Mouse (Mus musculus) left cerebral cortex, postnatal 10 days (tissue): ENCODE results near the gene Snx9. TPM values are rescaled to one million over a fixed set of nuclear protein-coding genes. Genes with fewer than 3 reads are reported as not detected.
A peak's percentile ranks its signal among the peaks of the same experiment; 100 is the strongest.

ENCODE experiments used
- DNase-seq, 2 experiments: peaks; one replicate each; pipeline ENCODE4 v3.0.0; 2021 to 2022; ENCODE audit warnings: low spot score in 2 of 2, mixed read lengths in 1 of 2; ENCODE audit errors: extremely low spot score in 1 of 2
- intact Hi-C: fragments of 180-260 bp; cut with DNase I; formaldehyde crosslinking; loops from one replicate; pipeline ENCODE4 v1.15.1; 2025
- total RNA-seq, 2 experiments: library from RNA; stranded (reverse); gene quantifications; 2 replicates each; pipeline ENCODE4 v1.2.3; 2021

Gene Snx9
- total RNA-seq, 2 experiments from 2014 or later, result 10.0 to 10.9 TPM

GRCm38 (mm10) chr17:5834798-5835328 lies 6.3 kb upstream of the Snx9 start:
- intact Hi-C loops, result no loop called here
- no peak for DNase-seq

DNA sequence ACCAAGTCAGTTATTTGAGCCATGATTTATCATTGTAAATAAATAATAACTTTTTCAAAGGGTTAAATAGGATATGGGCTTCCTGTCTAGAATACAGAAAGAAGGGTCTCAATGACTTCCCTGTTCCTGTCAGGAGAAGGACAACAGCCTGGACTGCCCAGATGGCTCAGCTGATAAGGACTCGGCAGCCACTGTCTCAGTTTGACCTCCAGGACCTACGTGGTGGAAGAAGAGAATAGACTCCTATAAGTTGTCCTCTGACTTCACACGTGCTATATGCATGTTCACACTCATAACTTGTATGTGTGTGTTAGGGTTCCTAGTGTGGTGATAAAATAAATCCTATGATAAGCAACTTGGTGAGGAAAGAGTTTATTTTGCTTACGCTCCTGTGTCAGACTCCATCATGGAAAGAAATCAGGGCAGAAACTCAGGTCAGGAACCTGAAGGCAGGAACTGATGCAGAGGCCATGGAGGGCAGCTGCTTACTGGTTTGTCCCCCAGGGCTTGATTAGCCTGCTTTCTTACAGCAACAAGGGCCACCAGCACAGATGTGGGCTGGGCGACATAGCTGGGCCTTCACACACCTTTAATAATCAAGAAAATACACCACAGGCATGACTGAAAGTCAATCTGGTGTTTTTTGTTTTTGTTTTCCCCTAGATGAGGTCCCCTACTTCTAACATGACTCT lies 1.4 kb upstream of the Snx9 start:
- DNase-seq, result no peak
- intact Hi-C loops, result loop anchor here (5.0 kb wide), 1 partner anchor 42 kb away; no protein-coding TSS in a partner anchor

DNA sequence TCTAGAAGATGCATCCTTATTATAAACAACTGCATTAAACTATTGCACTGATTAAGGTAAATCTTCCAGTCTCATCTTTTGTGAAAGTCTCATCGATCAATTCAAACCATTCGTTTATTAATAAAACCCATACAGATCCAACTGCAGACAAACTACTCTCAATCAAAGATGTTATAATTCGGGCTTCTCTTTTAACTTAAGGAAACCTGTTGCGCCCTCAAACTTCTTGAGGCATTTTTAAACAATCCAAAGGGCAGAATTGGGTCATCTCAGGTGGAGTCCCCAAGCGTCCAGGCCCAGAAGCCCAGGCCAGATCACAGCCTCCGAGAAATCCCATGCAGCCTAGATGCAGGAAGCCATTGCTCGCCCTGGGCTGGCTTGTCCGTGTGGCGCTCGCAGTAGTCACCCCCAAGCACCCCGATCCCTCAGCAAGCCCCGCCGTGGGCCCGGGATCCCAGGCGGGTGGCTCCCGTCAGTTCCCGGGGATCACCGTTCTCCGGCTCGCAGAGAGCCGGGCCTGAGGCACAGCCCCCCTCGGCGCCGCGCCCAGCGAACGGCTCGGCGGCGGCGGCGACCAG lies 490 bp upstream of the Snx9 start:
- no peak for DNase-seq
- intact Hi-C loops, result loop anchor here (5.0 kb wide), 1 partner anchor 43 kb away; no protein-coding TSS in a partner anchor

DNA sequence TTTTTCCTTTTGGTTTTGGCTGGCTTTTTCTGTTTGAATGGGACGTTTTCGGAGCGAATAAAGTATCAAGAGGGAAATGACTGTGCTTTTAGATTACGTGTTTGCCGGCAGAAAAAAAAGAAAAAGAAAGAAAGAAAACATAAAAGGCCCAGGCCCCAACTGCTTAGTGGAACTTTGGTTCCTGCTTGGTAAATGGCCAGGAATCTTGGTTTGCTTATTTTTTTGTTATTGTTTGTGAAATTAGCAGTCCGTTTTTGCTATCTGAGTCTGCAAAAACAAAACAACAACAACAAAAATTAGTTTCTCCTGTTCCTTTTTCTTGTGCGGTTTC lies 779 bp downstream of the Snx9 start:
- DNase-seq, result no peak
- intact Hi-C loops, result loop anchor here (5.0 kb wide), 1 partner anchor 45 kb away; no protein-coding TSS in a partner anchor

- intact Hi-C loops, result loop anchor here (5.0 kb wide), 1 partner anchor 46 kb away; no protein-coding TSS in a partner anchor
- no peak for DNase-seq
Measured at GRCm38 (mm10) chr17:5842988-5843640, 2.0 kb downstream of the Snx9 start.

DNA sequence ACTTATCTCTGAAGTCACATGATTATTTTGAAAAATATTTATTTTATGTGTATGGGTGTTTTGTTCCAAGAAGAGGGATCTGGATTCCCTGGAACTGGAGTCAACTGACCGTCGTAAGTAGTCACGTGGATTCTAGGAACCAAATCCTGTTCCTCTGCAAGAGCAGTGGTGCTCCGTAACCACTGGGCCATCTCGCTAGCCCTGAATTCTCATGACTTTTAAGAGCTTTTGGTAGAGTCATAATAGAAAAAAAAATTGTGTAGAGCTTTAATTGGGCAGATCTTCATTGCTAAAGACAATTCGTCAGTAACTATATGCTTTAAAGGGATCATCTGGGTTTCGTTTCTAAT lies 2.5 kb downstream of the Snx9 start:
- intact Hi-C loops, result loop anchor here (5.0 kb wide), 1 partner anchor 46 kb away; no protein-coding TSS in a partner anchor
- DNase-seq, result no peak

DNA sequence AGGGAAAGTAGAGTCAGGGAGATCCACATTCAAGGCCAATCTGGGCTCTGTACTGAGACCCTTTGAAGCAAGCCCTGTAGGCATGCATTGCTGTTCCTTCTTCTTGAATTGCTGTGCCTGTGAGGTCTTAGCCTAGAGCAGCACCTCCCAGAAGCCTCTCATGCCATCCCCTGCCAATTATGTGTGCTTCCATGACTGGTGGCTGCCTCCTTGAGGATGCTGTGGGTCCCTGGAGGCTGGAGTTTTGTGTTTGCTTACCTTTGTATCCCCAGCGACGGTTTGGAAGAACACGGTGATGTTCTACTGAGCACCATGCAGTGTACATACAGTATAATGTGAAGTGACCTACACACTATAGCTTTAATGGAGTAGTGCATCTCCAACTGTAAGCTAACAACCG lies 4.2 kb downstream of the Snx9 start:
- intact Hi-C loops, result no loop called here
- no peak for DNase-seq

DNA sequence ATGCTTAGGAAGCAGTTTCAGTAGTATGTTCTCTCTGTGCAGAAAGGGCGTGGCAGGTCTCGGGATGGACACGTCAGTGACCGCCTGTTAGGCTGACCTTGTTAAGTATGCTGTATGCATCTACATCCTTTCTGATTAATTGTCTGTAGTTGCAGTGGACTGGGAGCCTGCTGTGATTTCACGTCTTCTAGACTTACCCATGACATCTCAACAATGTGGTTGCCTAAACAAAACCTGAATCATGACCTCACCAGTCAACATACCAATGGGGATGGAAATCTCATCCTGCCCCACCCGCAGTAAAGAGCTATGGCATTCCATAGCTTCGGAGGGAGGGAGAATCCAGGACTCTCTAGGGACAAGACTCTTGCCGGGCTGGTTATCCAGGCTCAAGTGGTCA lies 5.0 kb downstream of the Snx9 start:
- intact Hi-C loops, result no loop called here
- DNase-seq, result no peak

DNA sequence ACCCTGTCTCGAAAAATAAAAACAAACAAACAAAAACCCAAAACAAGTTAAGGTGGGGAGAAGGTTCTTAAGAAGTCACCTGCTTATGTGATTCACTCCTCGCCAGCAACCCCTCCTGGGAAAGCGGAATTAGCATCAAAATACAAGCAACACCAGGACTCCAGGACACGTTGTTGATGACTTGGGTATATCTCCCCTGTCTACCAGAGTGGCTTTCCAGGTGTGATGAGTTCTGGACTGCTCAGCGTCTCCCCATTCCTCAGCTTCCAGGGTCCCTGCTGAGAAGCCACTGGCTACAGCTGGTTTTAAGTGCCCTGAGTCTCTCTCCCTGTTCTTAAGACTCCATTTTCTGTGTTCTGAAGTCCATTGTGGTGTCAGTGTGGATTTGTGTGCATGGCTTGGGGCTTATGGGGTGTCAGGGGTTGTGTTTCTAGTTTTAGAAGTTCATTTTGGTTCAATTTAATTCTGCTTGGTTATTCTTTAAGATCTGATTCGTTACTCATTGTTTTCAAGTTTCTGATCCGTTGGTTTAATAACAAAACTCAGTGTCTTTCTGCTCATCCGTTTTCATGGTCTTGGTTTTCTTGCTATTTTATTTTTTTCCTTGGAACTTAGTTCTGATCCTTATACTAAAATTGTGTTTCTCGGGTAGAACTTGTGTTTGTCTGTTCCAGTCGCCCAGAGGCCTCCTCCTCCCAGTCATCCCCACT lies 7.7 kb downstream of the Snx9 start:
- DNase-seq, result no peak
- intact Hi-C loops, result no loop called here

GRCm38 (mm10) chr17:5849421-5849910 lies 8.3 kb downstream of the Snx9 start:
- peak; percentile 53 to 77 for DNase-seq
- intact Hi-C loops, result no loop called here

- intact Hi-C loops, result no loop called here
- DNase-seq, result no peak
Measured at GRCm38 (mm10) chr17:5850031-5850430, 8.9 kb downstream of the Snx9 start.

DNA sequence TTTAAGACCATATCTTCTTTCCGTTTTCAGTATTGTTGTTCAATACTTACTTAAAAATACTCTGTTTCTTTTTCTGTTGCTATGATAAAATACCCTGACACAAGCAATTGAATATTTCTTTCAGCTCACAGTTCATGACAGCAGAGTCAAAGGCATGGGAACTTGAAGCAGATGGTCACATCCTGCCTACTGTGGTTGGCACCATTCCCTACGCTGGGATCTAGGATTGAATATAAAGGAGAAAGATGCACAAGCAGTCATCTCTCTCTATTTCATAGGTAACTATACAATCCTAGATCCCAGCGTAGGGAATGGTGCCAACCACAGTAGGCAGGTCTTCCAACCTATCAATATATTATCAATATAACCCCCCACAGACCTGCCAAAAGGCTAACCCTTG lies 9.3 kb downstream of the Snx9 start:
- intact Hi-C loops, result no loop called here
- DNase-seq, result no peak

DNA sequence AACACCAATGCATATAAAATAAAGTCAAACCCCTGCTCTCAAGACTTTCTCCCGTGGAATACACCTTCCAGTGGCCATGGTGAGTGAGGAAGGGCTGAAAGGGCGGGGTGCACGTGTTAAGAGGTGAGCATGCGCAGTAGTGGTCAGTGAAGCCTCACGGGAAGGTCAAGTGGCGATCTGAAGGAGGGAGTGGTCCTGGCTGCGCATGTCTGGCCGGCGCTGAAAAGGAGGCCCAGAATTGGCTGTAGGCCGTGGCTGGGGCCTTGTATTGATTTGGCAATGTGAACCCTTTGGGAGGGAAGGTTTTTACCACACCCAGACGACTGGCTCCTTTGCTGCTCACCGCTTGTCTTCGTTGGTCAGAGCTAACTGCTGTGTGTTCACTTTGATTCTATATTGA lies 12.8 kb downstream of the Snx9 start:
- no peak for DNase-seq
- intact Hi-C loops, result no loop called here

GRCm38 (mm10) chr17:5855560-5855959 lies 14.4 kb downstream of the Snx9 start:
- DNase-seq, result no peak
- intact Hi-C loops, result no loop called here

DNA sequence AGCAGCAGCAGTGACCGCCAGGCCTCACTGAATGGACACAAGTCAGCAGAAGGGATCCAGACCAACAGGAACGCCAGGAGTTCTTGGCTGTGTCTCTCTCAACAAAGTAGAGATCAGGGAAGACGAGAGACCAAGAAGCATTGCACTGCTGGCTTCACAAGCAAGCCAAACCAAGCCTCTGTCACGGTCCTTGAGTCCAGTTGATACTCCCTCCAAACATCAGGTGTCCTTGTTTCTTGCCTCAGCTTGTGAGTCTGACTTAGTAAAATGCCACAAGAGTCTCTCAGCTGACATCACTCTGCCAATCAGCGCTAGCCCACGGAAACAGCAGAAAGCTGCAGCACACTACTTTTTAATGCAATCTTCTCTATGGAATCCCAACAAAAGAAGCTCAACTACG lies 15.3 kb downstream of the Snx9 start:
- intact Hi-C loops, result no loop called here
- DNase-seq, result no peak

DNA sequence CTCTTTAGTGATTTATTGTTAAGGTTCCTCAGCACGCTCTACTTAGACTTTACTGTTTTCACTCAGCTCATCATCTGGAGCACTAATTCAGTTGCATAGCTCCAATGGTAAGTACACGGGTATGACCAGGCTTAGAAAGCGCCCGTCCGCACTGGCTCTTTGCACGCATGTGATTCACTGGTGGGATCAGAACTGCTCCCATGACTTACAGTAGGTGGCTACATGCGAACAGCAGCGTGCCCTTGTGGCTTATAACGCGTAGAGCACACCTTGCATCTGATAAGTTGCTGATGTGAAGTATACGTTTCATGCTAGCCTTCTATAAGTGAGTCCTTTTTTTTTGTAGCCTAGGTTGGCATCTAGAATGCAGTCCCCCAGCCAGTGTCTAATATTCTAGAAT lies 16.1 kb downstream of the Snx9 start:
- intact Hi-C loops, result no loop called here
- no peak for DNase-seq

GRCm38 (mm10) chr17:5858209-5858608 lies 17.1 kb downstream of the Snx9 start:
- intact Hi-C loops, result no loop called here
- DNase-seq, result no peak

- DNase-seq, result no peak
Measured at GRCm38 (mm10) chr17:5862285-5862684, 21.2 kb downstream of the Snx9 start.

GRCm38 (mm10) chr17:5862869-5863268 lies 21.7 kb downstream of the Snx9 start:
- no peak for DNase-seq
- intact Hi-C loops, result no loop called here

More at GRCm38 (mm10) chr17:5862285-5862684, 21.2 kb downstream of the Snx9 start:
- intact Hi-C loops, result no loop called here
